Mouse (Mus musculus) Patski (cell line): ENCODE results near the gene Mmd2. TPM values are rescaled to one million over a fixed set of nuclear protein-coding genes. Genes with fewer than 3 reads are reported as not detected.

Experiments
- ATAC-seq: fragments of 100-300 bp; one replicate; pipeline ENCODE4 v1.8.0; 2021
- CTCF ChIA-PET: fragments of 350-600 bp; sonication (Branson Sonifier 250); formaldehyde crosslinking; loops from one replicate; lab custom pipeline; 2022; ENCODE audit warnings: inconsistent platforms; lab: Charles Lee
- POLR2A ChIA-PET: fragments of 350-600 bp; sonication (Branson Sonifier 250); formaldehyde crosslinking; loops from one replicate; lab custom pipeline; 2022; ENCODE audit warnings: antibody characterized with exemption, inconsistent platforms; lab: Charles Lee
- DNase-seq: peaks from one replicate; pipeline ENCODE4 v3.0.0-alpha.2; 2011; ENCODE audit warnings: low read depth, low spot score
- H3K27me3 ChIP-seq: fragments of 371-371 bp; one replicate; pipeline ENCODE4 v1.5.1; 2021
- CTCF ChIP-seq: fragments of 100-300 bp; IDR thresholded peaks from one replicate; pipeline ENCODE4 v1.5.1; 2021
- in situ Hi-C: fragments of 300-500 bp; cut with MboI; formaldehyde crosslinking; loops from 3 replicates; pipeline ENCODE4 v1.11.1; 2018; ENCODE audit warnings: low pct_unique_long_range_greater_than_20kb, mixed read lengths
- polyA plus RNA-seq: library from polyadenylated mRNA; unstranded; gene quantifications from one replicate; pipeline ENCODE4 v1.2.3, GENCODE M21; 2021

The Mmd2 gene
- polyA plus RNA-seq, 1 experiment from 2014 or later, result not detected

DNA sequence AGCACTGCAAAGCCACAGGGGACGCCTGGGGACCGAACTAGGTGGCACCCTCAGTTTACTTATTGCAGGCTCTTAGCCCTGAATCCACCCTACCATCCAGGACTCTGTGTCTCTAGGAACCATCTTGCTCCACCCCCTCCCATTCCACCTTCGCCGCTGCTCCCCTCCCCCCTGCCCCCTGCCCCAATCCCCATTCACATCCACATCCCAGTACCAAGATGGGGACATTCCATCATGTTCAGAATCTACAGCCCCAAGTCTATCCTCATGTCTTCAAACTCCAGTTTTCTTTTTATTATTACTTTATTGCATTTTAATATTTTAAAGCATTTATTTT is 357 bp upstream of the Mmd2 start:
- POLR2A ChIA-PET, result no interaction called here

DNA sequence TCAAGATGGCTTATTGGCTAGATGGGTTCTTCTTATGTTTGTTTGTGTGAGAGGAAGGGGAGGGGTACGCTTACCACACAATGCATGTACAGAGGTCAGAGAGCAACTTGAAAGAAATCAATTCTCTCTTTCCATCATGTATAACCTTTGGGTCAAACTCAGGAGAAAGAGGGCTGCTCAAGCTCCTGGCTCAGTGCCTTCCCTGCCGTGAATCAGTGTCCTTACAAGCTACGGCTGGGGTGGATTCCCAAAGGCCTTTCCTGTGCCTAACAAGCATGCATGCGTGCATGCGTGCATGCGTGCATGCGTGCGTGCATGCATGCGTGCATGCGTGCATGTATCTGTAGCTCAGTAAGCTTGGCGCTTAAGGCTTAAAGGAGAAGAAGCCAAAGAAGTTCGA is 3.3 kb downstream of the Mmd2 start:
- in situ Hi-C loops, result no loop called here
- no peak for TF ChIP-seq CTCF
- H3K27me3 ChIP-seq, result peaks cover 33% of the 10 kb centered on the region
- POLR2A ChIA-PET, result no interaction called here
- ATAC-seq (no peak), DNase-seq (no peak)
- CTCF ChIA-PET, result interaction anchor here (1.5 to 1.9 kb wide), 2 partner anchors 12 to 24 kb away, joined by 4 to 6 read pairs; no protein-coding TSS in a partner anchor

More for the DNA sequence above, 357 bp upstream of the Mmd2 start:
- H3K27me3 ChIP-seq, result peaks cover 21% of the 10 kb centered on the region
- no peak for TF ChIP-seq CTCF
- no peak for ATAC-seq
- DNase-seq, result no peak
- CTCF ChIA-PET, result no interaction called here
- in situ Hi-C loops, result no loop called here

DNA sequence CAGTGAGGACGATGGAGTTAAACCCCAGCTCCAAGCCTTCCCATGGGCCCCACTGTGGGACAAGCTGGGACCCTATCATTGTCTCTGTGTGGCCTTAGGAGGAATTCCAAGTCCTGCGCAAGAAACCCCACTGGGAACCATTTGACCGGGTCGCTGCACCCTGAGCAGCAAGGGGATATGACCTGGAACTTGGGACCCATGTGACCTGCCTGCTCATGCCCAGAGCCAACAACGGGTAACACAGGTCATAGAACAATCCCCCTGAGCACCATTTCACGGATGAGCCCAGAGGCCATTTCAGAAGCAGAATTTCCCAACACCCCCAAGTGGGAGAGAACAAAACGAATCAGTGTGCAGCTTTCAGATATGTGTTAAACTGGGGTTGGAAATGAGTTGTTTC is 4.2 kb downstream of the Mmd2 start:
- no peak for ATAC-seq
- DNase-seq, result no peak
- no peak for TF ChIP-seq CTCF
- H3K27me3 ChIP-seq, result peaks cover 33% of the 10 kb centered on the region
- in situ Hi-C loops, result no loop called here
- ChIA-PET CTCF (interaction anchor here (1.2 kb wide), 1 partner anchor 16 kb away, joined by 3 read pairs; no protein-coding TSS in a partner anchor), POLR2A (no interaction called here)

DNA sequence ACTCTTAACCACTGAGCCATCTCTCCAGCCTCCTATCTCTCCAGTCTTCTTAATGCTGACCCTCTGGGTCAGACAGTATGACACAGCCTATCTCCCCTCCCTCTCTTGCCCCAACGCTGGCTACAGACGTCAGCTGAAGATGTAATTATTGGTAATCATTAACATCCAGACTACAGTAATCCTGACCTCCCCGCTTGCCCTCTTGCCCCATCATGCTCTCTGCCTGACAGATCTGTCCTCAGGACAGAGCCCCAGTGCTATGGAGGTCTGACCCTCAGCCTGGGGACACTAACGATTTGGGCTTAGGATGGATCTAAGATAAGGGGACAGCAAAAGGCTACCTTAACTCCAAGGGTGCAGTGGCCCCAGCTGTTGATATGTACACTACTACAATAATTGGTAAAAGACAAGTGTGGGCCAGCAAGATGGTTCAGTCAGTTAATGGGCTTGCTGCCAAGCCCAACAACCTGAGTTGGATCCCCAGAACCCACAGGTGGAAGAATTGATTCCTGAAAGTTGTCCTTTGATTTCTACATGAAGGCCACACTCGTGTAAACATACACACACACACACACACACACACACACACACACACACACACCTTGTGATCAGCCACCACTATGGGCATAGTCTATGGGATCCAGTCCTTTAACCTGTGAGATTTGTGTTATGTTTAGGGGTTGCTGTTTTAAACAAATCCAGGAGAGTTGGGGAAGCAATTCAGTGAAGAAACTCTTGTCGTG is 10.8 kb downstream of the Mmd2 start:
- peaks cover 8% of the 10 kb centered on the region for H3K27me3 ChIP-seq
- no peak for TF ChIP-seq CTCF
- ChIA-PET POLR2A (interaction anchor here (0.7 kb wide), 2 partner anchors 71 to 434 kb away, joined by 3 read pairs; no protein-coding TSS in a partner anchor), CTCF (interaction anchor here (1.2 to 1.5 kb wide), 2 partner anchors 17 to 108 kb away, joined by 3 read pairs; no protein-coding TSS in a partner anchor)
- DNase-seq (no peak), ATAC-seq (no peak)
- in situ Hi-C loops, result no loop called here

DNA sequence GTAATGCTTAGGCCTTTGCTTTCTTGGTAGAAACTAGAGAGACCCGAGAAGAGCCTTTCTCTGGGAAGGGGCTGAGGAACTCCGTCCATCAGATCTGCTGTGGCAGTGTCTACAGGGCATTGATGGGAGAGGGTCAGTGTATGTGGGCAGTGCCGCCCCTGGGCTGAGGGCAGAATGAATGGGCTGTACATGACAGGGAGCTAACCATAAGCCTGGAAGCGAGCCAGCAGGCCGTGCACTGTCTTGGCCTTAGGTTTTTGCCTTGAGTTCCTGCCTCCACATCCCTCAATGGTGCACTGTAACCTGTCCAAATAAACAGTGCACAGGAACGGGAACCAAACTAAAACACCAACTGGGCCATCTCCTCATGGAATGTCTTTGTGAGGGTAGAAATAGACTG is 11.9 kb downstream of the Mmd2 start:
- peaks cover 8% of the 10 kb centered on the region for H3K27me3 ChIP-seq
- ATAC-seq (no peak), DNase-seq (no peak)
- ChIA-PET CTCF (interaction anchor here (1.2 kb wide), 1 partner anchor 16 kb away, joined by 3 read pairs; no protein-coding TSS in a partner anchor), POLR2A (no interaction called here)
- TF ChIP-seq CTCF, result no peak
- in situ Hi-C loops, result no loop called here

DNA sequence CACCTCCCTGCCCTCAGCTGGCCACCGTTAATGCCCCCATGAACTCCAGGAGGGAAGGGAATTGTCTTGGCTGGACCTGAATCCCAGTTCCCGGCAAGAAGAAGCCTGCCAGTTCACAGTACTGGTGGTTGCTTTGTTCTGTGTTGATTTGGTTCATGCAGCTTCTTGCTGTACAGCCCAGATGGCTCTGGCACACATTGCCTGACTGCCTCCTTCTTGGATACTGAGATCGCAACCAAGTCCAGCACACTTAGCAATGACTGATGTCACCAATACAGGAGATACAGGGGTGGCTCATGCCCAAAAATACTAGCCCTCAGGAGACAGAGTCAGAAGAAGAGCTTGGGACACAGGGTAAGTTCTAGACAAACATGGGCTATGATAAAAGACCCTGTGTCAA is 12.9 kb downstream of the Mmd2 start:
- ChIA-PET CTCF (no interaction called here), POLR2A (no interaction called here)
- ATAC-seq, result no peak
- no peak for TF ChIP-seq CTCF
- no peak for DNase-seq
- in situ Hi-C loops, result no loop called here
- H3K27me3 ChIP-seq, result peaks cover 4% of the 10 kb centered on the region

DNA sequence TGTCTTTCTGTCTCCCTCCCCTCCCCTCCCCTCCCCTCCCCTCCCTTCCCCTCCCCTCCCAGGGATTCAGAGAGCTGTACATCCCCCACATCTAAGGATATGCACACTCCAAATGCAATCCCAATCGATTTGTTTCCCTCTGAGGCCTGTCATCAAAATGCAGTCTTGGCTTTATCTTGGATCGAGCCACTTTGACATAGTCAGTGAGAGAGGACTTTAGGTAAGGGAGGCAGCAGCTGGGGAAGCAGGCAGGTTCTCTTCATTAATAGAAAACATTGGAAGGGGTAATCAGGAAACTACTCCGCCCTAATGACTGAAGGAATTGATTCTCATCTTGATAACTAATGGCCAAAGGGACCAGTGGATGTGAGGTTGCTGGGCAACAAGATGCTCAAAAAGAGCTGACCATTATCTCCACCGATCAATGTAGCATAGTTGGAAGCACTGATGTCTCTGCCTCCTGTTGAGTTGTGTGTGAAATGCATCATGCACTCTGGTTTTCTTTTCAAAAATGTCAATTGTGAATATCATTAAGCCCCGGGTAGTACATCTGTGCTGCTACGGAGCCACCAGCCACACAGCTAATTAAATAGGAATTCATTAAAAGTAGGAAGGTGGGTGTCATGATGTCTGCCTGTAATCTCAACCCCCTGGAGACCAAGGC is 17.5 kb downstream of the Mmd2 start:
- TF ChIP-seq CTCF, result no peak
- ATAC-seq (no peak), DNase-seq (no peak)
- POLR2A ChIA-PET, result no interaction called here
- in situ Hi-C loops, result no loop called here
- H3K27me3 ChIP-seq, result peaks cover 9% of the 10 kb centered on the region
- CTCF ChIA-PET, result no interaction called here

DNA sequence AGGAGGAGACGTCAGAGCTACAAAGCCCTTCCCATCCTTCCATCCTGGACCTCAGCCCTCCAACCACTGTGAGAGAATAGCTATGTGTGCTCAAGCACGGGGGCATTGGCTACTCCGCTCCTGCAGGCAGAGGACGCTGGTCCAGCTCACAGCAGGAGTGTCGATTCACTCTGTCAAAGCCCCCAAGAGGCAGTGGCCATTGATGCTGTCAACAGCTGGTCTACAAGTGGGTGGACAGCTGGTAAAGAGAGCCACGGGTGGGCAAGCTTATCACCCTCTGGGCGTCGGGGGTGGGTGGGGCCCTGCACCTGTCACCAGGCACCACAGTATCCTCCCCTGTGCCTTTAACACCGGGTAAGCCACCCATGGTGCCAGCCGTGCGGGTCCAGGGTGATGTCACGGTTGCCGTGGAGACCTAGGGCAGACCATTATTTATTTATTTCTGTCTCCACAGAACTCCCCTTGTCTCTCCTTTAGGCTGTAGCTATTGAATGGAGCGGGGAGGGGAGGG is 24.9 kb downstream of the Mmd2 start:
- no peak for DNase-seq
- no peak for ATAC-seq
- in situ Hi-C loops, result no loop called here
- ChIA-PET POLR2A (no interaction called here), CTCF (no interaction called here)
- TF ChIP-seq CTCF, result no peak
- H3K27me3 ChIP-seq, result peaks cover 9% of the 10 kb centered on the region

DNA sequence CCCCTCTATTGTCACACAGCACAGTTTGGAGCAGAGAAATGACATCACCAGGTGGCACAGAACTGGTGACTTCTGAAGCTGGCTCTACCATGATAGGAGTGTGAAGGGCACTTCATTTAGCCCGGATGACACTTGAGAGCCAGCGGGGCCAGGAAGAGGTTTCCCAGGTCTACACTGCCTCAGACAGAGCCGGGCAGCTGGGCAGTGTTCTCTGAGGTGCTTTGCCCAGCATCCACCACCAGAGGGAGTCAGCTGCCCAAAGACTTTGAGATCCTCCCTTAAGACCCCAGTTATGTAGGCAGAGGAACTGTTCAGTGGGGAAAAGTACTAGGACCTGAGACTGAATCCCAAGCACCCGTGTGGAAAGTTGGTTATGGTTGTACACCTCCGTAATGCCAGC is 27.1 kb downstream of the Mmd2 start:
- TF ChIP-seq CTCF, result peak; percentile 84
- CTCF ChIA-PET, result interaction anchor here (1.1 to 1.4 kb wide), 4 partner anchors 16 to 38 kb away, joined by 3 to 6 read pairs (median 3); partner anchors contain the start of gene Mmd2
- DNase-seq, result peak; percentile 3
- peaks cover 9% of the 10 kb centered on the region for H3K27me3 ChIP-seq
- no peak for ATAC-seq
- POLR2A ChIA-PET, result interaction anchor here (0.6 kb wide), 1 partner anchor 546 kb away, joined by 5 read pairs; no protein-coding TSS in a partner anchor
- in situ Hi-C loops, result no loop called here

DNA sequence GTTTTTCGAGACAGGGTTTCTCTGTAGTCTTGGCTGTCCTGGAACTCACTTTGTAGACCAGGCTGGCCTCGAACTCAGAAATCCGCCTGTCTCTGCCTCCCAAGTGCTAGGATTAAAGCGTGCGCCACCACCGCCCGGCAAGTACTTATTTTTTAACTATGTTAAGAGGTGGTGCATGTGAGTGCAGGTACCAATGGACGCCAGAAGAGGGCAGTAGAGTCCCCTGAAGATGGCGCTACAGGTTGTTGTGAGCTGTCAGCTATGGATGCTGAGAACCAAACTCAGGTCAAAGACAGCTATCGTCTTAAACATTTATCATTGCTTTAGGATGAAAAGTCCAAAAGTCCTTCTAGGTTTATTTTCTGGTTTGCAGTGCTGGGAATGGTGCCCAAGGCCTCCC is 30.4 kb downstream of the Mmd2 start:
- no peak for ATAC-seq

More for the DNA sequence above, 30.4 kb downstream of the Mmd2 start:
- ChIA-PET CTCF (no interaction called here), POLR2A (no interaction called here)
- in situ Hi-C loops, result loop anchor here (5.0 kb wide), 1 partner anchor 39 kb away; no protein-coding TSS in a partner anchor
- no peak for DNase-seq
- H3K27me3 ChIP-seq, result peaks cover 9% of the 10 kb centered on the region
- TF ChIP-seq CTCF, result peak; percentile 32
